Mouse (Mus musculus) ES-Bruce4 (cell line): ENCODE measurements at regions not wholly inside any gene's neighbourhood (a gene's known extent, or its start where the extent isn't known, plus 50 kb on each side); places are given as distances from the start of the nearest gene placed in this dataset.

ENCODE experiments used
- CTCF ChIP-seq: IDR thresholded peaks from one replicate; pipeline ENCODE4 v1.8.1; 2011; ENCODE audit warnings: low read depth, low read length
- EP300 ChIP-seq: IDR thresholded peaks from 2 replicates; pipeline ENCODE4 v1.6.1; 2011; ENCODE audit warnings: low read depth, low read length; ENCODE audit not compliant: insufficient read depth
- POLR2A ChIP-seq: IDR thresholded peaks from one replicate; pipeline ENCODE4 v1.8.1; 2011; ENCODE audit warnings: low read length; ENCODE audit not compliant: insufficient read depth

DNA sequence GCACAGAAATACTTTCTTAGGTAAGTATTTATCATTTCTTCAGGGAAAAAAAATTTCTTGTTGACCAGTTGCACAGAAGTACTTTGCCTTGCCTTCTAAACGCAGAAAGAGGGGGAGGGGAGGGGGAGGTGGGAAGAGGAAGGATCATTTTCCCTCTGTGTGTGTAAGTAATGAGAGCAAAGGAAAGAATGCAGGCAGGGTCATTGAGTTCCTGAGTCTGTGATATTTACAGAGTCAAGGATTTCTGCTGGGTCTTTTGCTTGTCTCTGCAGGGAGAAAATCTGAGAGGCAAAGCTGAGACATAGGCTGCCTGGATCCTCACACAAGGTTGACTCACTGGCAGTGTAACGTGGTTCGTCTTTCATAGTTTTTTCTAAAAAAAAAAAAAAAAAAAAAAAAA, 195.6 kb downstream of the Ankrd50 start:
- TF ChIP-seq POLR2A (no peak), CTCF (no peak), EP300 (no peak)
